Mouse (Mus musculus) forebrain, embryonic 13.5 days (tissue): Measurements from ENCODE around the gene Mta3. TPM values are rescaled to one million over a fixed set of nuclear protein-coding genes. Genes with fewer than 3 reads are reported as not detected.
A peak's percentile ranks its signal among the peaks of the same experiment; 100 is the strongest.

ENCODE experiments used
- ATAC-seq: fragments of 200-750 bp; cut with Nextera tagmentation; 2 replicates; pipeline ENCODE4 v1.8.0; 2017
- H3K27ac ChIP-seq: fragments of 300-500 bp; sonication (generic); 2 replicates; pipeline ENCODE4 v1.5.1; 2015; ENCODE audit warnings: inconsistent platforms, mild to moderate bottlenecking, moderate library complexity
- H3K27me3 ChIP-seq: fragments of 300-500 bp; sonication (generic); 2 replicates; pipeline ENCODE4 v1.6.1; 2015; ENCODE audit warnings: mild to moderate bottlenecking, inconsistent platforms
- H3K36me3 ChIP-seq: fragments of 300-500 bp; sonication (generic); 2 replicates; pipeline ENCODE4 v1.6.1; 2015; ENCODE audit warnings: mild to moderate bottlenecking, inconsistent platforms; ENCODE audit not compliant: poor library complexity, severe bottlenecking
- H3K4me1 ChIP-seq: fragments of 300-500 bp; sonication (generic); 2 replicates; pipeline ENCODE4 v1.6.1; 2015; ENCODE audit warnings: inconsistent platforms
- H3K4me2 ChIP-seq: fragments of 300-500 bp; sonication (generic); 2 replicates; pipeline ENCODE4 v1.6.1; 2015; ENCODE audit warnings: inconsistent platforms, mild to moderate bottlenecking, moderate library complexity
- H3K4me3 ChIP-seq: fragments of 300-500 bp; sonication (generic); 2 replicates; pipeline ENCODE4 v1.5.1; 2015; ENCODE audit warnings: mild to moderate bottlenecking, inconsistent platforms
- H3K9ac ChIP-seq: fragments of 300-500 bp; sonication (generic); 2 replicates; pipeline ENCODE4 v1.6.1; 2015; ENCODE audit warnings: mild to moderate bottlenecking, inconsistent platforms
- H3K9me3 ChIP-seq: fragments of 300-500 bp; sonication (generic); replicated peaks from 2 replicates; pipeline ENCODE4 v1.6.1; 2016; ENCODE audit warnings: inconsistent platforms
- WGBS: fragments of 180-500 bp; shearing (Covaris S2); methylation state at CpG from one replicate; pipeline ENCODE4 v1.1.7; 2015; 5-methylcytosine and 5-hydroxymethylcytosine counted together
- polyA plus RNA-seq: library from polyadenylated mRNA; unstranded; fragments of >200 nt; fragmentation: Nextera tagmentation; extraction: Ambion mirVana; gene quantifications from 2 replicates; pipeline ENCODE4 v1.2.1, GENCODE M21; 2015

Mta3 gene
- polyA plus RNA-seq, 1 experiment from 2014 or later, result 30.6 TPM

DNA sequence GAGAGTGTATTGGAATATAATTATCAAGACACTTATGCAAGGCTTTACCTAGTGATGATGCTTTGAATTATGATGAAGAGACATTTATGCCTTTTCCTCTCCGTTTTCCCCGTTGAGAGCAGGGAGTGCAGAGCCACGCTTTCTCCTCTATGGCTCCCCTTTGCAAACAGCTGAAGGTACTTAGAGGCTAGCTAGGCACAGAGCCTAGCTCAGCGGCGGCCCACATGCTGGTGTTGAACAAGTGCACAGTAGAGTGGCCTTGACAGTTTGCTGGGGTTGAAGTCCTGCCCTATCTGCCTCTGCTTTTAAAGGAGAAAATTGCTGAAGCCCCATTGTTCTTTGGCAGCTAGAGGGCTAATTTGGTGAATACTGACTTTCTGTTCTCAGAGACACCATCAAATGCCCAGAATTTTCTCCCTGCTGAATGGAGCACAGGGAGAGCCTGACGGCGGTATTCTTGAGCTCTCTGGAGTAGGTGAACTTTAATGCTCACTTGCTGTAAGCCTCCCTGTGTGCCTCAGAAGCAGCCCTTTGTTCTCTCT is 34.2 kb downstream of the Mta3 start:
- peaks cover 10% of the 10 kb centered on the region; the same call in 1 of the 2 replicates for H3K9me3 ChIP-seq
- H3K4me1 ChIP-seq, result peaks cover 21% of the 10 kb centered on the region
- no peak overlapping the region for H3K9ac ChIP-seq
- 52% methylated on average over 7 of the region's 7 CpGs for WGBS
- H3K4me2 ChIP-seq, result no peak overlapping the region
- no peaks in the 10 kb centered on the region for H3K27me3 ChIP-seq
- H3K36me3 ChIP-seq, result peaks cover 10% of the 10 kb centered on the region
- H3K27ac ChIP-seq, result peak overlapping the region; percentile 25
- no peak overlapping the region for H3K4me3 ChIP-seq
- ATAC-seq, result peak; percentile 66; the same call in 1 of the 2 replicates

DNA sequence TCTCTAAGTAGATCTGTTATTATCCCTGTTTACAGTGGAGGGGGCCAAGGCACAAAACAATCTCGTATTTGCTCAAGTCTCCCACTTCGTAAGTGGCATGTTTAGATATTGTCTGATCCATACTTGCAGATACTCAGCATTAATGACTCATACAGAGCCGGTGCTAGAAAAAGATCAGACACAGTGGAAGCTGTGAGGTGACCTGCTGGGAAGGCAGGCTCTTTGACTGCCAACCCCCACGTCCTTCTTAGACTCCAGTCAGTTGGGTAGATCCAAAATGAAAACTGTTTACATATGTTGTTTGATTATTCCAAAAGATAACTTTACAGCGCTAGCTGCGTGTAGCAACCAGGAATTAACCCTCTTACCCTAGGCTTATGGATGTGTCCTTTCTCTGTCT is 35.3 kb downstream of the Mta3 start:
- Histone ChIP-seq H3K36me3 (peaks cover 13% of the 10 kb centered on the region), H3K9ac (no peak overlapping the region), H3K27me3 (no peaks in the 10 kb centered on the region), H3K9me3 (peaks cover 13% of the 10 kb centered on the region; the same call in 1 of the 2 replicates), H3K4me2 (no peak overlapping the region), H3K4me1 (peaks cover 21% of the 10 kb centered on the region), H3K27ac (peak overlapping the region; percentile 25), H3K4me3 (no peak overlapping the region)
- WGBS, result 48% methylated on average over 6 of the region's 6 CpGs
- peak; percentile 27; the same call in 1 of the 2 replicates for ATAC-seq

GRCm38 (mm10) chr17:83744231-83744824 is 38.4 kb downstream of the Mta3 start:
- no peak overlapping the region for H3K9ac ChIP-seq
- WGBS, result 97% methylated on average over 11 of the region's 11 CpGs
- peaks cover 21% of the 10 kb centered on the region for H3K4me1 ChIP-seq
- ATAC-seq, result no peak
- no peak overlapping the region for H3K27ac ChIP-seq
- peaks cover 13% of the 10 kb centered on the region; the same call in 1 of the 2 replicates for H3K9me3 ChIP-seq
- no peak overlapping the region for H3K4me2 ChIP-seq
- H3K4me3 ChIP-seq, result no peak overlapping the region
- peaks cover 11% of the 10 kb centered on the region for H3K36me3 ChIP-seq
- no peaks in the 10 kb centered on the region for H3K27me3 ChIP-seq

DNA sequence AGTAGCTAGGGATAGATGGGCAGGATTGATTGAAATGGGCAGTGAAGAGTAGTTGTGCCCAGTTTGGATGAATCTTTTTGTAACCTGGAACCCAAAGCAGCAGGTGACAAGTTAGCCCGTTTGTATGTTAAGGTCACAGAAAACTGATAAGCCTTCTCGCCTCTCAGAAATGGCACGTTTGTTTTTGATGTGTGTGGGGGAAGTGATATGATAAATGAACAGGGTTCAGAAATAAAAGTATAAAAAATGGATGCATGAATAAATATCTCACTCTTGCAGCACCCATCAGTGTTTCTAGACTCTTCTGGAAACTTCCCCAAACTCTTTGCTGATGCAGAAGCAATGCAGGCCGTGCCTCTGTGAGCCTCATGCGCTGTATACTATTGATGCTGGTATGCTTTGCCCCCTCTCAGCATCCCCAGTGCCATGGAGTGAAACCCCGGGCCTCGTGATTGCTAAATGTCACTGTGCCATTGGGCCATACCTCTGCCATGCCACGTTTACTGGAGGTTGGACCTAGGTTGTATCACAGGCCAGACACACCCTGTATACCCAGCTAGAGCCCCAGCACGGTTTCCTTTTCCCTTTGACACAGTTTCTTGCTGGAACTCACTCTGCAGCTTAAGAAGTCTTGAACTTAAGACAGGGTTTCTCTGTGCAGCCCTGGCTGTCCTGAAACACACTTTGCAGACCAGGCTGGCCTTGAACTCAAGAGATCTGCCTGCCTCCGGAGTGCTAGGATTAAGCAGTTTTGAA is 41.6 kb downstream of the Mta3 start:
- H3K9ac ChIP-seq, result no peak overlapping the region
- H3K27me3 ChIP-seq, result no peaks in the 10 kb centered on the region
- no peak overlapping the region for H3K27ac ChIP-seq
- H3K4me2 ChIP-seq, result no peak overlapping the region
- H3K4me3 ChIP-seq, result no peak overlapping the region
- WGBS, result 92% methylated on average over 10 of the region's 10 CpGs
- peaks cover 11% of the 10 kb centered on the region for H3K36me3 ChIP-seq
- no peaks in the 10 kb centered on the region for H3K4me1 ChIP-seq
- H3K9me3 ChIP-seq, result peaks cover 13% of the 10 kb centered on the region; the same call in 1 of the 2 replicates
- ATAC-seq, result no peak

DNA sequence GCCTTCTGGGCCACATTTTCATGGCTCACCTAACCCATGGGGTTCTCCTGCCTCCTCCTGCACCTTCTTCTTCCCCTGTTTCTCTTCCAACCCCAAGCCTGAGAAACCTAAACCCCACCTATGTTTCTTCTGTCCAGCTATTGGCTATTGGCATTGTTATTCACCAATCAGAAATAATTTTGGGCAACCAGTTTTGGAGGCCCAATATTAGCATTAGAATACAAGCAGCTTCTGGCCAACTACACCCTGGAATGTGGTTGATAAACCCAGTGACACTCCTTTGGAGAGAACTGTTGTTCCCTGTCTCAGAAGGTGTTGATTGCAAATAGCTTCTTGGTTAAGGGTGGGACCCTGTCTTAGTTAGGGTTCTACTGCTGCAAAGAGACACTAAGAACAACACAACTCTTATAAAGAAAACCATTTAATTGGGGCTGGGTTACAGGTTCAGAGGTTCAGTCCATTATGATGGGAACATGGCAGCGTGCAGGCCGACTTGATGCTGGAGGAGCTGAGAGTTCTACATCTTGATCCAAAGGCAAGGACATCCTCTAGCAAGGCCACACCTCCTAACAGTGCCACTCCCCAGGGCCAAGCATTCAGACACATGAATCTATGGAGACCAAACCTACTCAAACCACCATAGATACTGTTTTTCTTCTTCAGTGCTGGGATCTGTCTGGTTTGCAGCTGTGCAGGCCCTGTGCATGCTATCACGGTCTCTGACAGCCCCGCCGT is 44.4 kb downstream of the Mta3 start:
- ATAC-seq, result no peak
- H3K9me3 ChIP-seq, result peaks cover 1% of the 10 kb centered on the region; the same call in 1 of the 2 replicates
- no peak overlapping the region for H3K4me3 ChIP-seq
- 97% methylated on average over 5 of the region's 5 CpGs for WGBS
- H3K4me1 ChIP-seq, result peaks cover 10% of the 10 kb centered on the region
- H3K36me3 ChIP-seq, result peaks cover 12% of the 10 kb centered on the region
- no peak overlapping the region for H3K9ac ChIP-seq
- no peak overlapping the region for H3K27ac ChIP-seq
- H3K27me3 ChIP-seq, result no peaks in the 10 kb centered on the region
- H3K4me2 ChIP-seq, result no peak overlapping the region

GRCm38 (mm10) chr17:83753112-83753899 is 47.3 kb downstream of the Mta3 start:
- H3K4me1 ChIP-seq, result peaks cover 10% of the 10 kb centered on the region
- H3K4me3 ChIP-seq, result no peak overlapping the region
- WGBS, result 32% methylated on average over 11 of the region's 11 CpGs
- peak; percentile 79; the same call in 1 of the 2 replicates for ATAC-seq
- H3K27me3 ChIP-seq, result no peaks in the 10 kb centered on the region
- H3K36me3 ChIP-seq, result peaks cover 20% of the 10 kb centered on the region
- H3K9me3 ChIP-seq, result no peaks in the 10 kb centered on the region
- H3K9ac ChIP-seq, result no peak overlapping the region
- no peak overlapping the region for H3K4me2 ChIP-seq
- H3K27ac ChIP-seq, result no peak overlapping the region

- Histone ChIP-seq H3K4me2 (no peak overlapping the region), H3K36me3 (peaks cover 24% of the 10 kb centered on the region), H3K4me3 (no peak overlapping the region), H3K4me1 (peaks cover 10% of the 10 kb centered on the region), H3K9ac (no peak overlapping the region), H3K27ac (no peak overlapping the region), H3K9me3 (no peaks in the 10 kb centered on the region), H3K27me3 (no peaks in the 10 kb centered on the region)
- no peak for ATAC-seq
- 90% methylated on average over 10 of the region's 10 CpGs for WGBS
Observed at GRCm38 (mm10) chr17:83758096-83758495, 52.1 kb downstream of the Mta3 start.

GRCm38 (mm10) chr17:83759547-83759946 is 53.6 kb downstream of the Mta3 start:
- Histone ChIP-seq H3K4me3 (no peak overlapping the region), H3K27me3 (no peaks in the 10 kb centered on the region), H3K27ac (no peak overlapping the region), H3K9ac (no peak overlapping the region), H3K4me2 (no peak overlapping the region), H3K4me1 (no peaks in the 10 kb centered on the region), H3K9me3 (no peaks in the 10 kb centered on the region), H3K36me3 (peaks cover 27% of the 10 kb centered on the region)
- 68% methylated on average over 4 of the region's 4 CpGs for WGBS
- ATAC-seq, result no peak

- Histone ChIP-seq H3K27ac (no peak overlapping the region), H3K9ac (no peak overlapping the region), H3K9me3 (no peaks in the 10 kb centered on the region), H3K27me3 (no peaks in the 10 kb centered on the region), H3K4me3 (no peak overlapping the region), H3K4me2 (no peak overlapping the region), H3K4me1 (no peaks in the 10 kb centered on the region), H3K36me3 (peaks cover 24% of the 10 kb centered on the region)
- no peak for ATAC-seq
- 88% methylated on average over 4 of the region's 4 CpGs for WGBS
Observed at GRCm38 (mm10) chr17:83764538-83764937, 58.6 kb downstream of the Mta3 start.

DNA sequence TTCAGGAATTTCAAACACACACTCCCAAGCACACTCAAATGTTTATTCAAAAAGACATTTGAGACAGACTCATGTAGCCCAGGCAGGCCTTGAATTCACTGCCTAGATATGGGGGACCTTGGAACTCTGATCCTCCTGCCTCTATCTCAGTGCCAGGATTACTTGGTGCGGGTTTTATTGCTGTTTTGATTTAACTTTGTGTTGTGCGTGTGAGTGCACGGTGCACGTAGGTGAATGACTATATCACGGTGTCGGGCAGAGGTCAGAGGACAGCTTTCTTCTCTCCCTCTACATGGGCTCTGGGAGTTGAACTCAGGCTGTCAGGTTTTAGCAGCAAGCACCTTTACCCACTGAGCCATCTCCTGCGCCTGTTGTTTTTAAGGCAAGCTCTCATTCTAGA is 61.1 kb downstream of the Mta3 start:
- Histone ChIP-seq H3K4me3 (no peak overlapping the region), H3K27ac (no peak overlapping the region), H3K9ac (no peak overlapping the region), H3K27me3 (no peaks in the 10 kb centered on the region), H3K36me3 (peaks cover 24% of the 10 kb centered on the region), H3K4me2 (no peak overlapping the region), H3K9me3 (no peaks in the 10 kb centered on the region), H3K4me1 (peaks cover under 1% of the 10 kb centered on the region; the same call in 1 of the 2 replicates)
- ATAC-seq, result no peak
- 96% methylated on average over 7 of the region's 7 CpGs for WGBS

DNA sequence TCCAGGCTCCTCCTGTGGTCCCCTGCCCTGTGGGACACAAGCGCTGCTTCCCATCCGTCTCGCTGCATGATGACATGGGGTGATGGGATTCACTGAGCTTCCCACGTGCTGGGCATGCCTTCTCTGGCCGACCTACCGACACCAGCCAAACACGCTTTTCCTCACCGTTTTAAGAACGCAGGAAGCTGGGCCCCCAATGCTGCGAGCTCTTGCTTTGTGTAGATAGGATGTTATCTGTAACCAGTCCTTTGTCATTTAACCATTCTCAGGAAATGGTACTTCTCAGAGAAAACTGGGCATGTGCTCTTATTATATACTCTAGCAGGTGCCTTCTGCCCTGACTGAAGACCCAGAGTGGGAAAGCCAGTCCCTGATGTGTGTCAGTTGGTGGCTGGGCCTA is 62.3 kb downstream of the Mta3 start:
- WGBS, result 93% methylated on average over 10 of the region's 10 CpGs
- H3K36me3 ChIP-seq, result peaks cover 18% of the 10 kb centered on the region
- H3K4me3 ChIP-seq, result no peak overlapping the region
- H3K4me2 ChIP-seq, result no peak overlapping the region
- no peaks in the 10 kb centered on the region for H3K9me3 ChIP-seq
- peaks cover 13% of the 10 kb centered on the region for H3K4me1 ChIP-seq
- no peak overlapping the region for H3K9ac ChIP-seq
- H3K27ac ChIP-seq, result no peak overlapping the region
- H3K27me3 ChIP-seq, result no peaks in the 10 kb centered on the region
- no peak for ATAC-seq
